Mouse (Mus musculus) hindbrain, embryonic 12.5 days (tissue): ENCODE measurements around the gene Tgfb1. TPM values are rescaled to one million over a fixed set of nuclear protein-coding genes. Genes with fewer than 3 reads are reported as not detected.
"Not testable (repeated sequence)": the region's sequence is repeated elsewhere in the genome, so short reads cannot be mapped to it uniquely, and the experiment has no call there.

Experiments used
- ATAC-seq: fragments of 200-750 bp; cut with Nextera tagmentation; 2 replicates; pipeline ENCODE4 v1.8.0; 2017; ENCODE audit warnings: moderate TSS enrichment; ENCODE audit not compliant: low FRiP score
- H3K27ac ChIP-seq: fragments of 300-500 bp; sonication (generic); 2 replicates; pipeline ENCODE4 v1.5.1; 2016; ENCODE audit warnings: mild to moderate bottlenecking
- H3K27me3 ChIP-seq: fragments of 300-500 bp; sonication (generic); 2 replicates; pipeline ENCODE4 v1.6.1; 2016; ENCODE audit warnings: mild to moderate bottlenecking
- H3K36me3 ChIP-seq: fragments of 300-500 bp; sonication (generic); 2 replicates; pipeline ENCODE4 v1.6.1; 2016; ENCODE audit warnings: mild to moderate bottlenecking
- H3K4me1 ChIP-seq: fragments of 300-500 bp; sonication (generic); 2 replicates; pipeline ENCODE4 v1.6.1; 2016
- H3K4me2 ChIP-seq: fragments of 300-500 bp; sonication (generic); replicated peaks from 2 replicates; pipeline ENCODE4 v1.6.1; 2016; ENCODE audit warnings: mild to moderate bottlenecking
- H3K4me3 ChIP-seq: fragments of 300-500 bp; sonication (generic); 2 replicates; pipeline ENCODE4 v1.5.1; 2016; ENCODE audit warnings: mild to moderate bottlenecking
- H3K9ac ChIP-seq: fragments of 300-500 bp; sonication (generic); 2 replicates; pipeline ENCODE4 v1.6.1; 2016; ENCODE audit warnings: mild to moderate bottlenecking, moderate library complexity
- H3K9me3 ChIP-seq: fragments of 300-500 bp; sonication (generic); replicated peaks from 2 replicates; pipeline ENCODE4 v1.6.1; 2016; ENCODE audit warnings: mild to moderate bottlenecking
- WGBS: fragments of 180-500 bp; shearing (Covaris S2); methylation state at CpG from one replicate; pipeline ENCODE4 v1.1.7; 2016; 5-methylcytosine and 5-hydroxymethylcytosine counted together
- polyA plus RNA-seq: library from polyadenylated mRNA; unstranded; fragments of >200 nt; fragmentation: Nextera tagmentation; extraction: Ambion mirVana; gene quantifications from 2 replicates; pipeline ENCODE4 v1.2.1, GENCODE M21; 2016

Gene Tgfb1
- polyA plus RNA-seq, 1 experiment from 2014 or later: 1.8 TPM

- Histone ChIP-seq H3K4me3 (no peak overlapping the region), H3K4me2 (no peak overlapping the region), H3K36me3 (peaks cover 41% of the 10 kb centered on the region), H3K9me3 (no peaks in the 10 kb centered on the region), H3K9ac (no peak overlapping the region), H3K27me3 (no peaks in the 10 kb centered on the region), H3K4me1 (peaks cover 36% of the 10 kb centered on the region), H3K27ac (no peak overlapping the region)
- ATAC-seq: 0 out of 2 replicates have a peak, but pooled peaks have one; percentile 31
- WGBS: 66% methylated on average over 5 of the region's 5 CpGs
These were observed 24.4 kb downstream of the Tgfb1 start for GRCm38 (mm10) chr7:25711165-25711564.

- Histone ChIP-seq H3K4me3 (no peak overlapping the region), H3K4me2 (no peak overlapping the region), H3K27ac (peak overlapping the region; percentile 40; the same call in 1 of the 2 replicates), H3K27me3 (no peaks in the 10 kb centered on the region), H3K36me3 (peaks cover 42% of the 10 kb centered on the region), H3K4me1 (peaks cover 36% of the 10 kb centered on the region), H3K9ac (peak overlapping the region; percentile 33; the same call in 1 of the 2 replicates), H3K9me3 (no peaks in the 10 kb centered on the region)
- peak; percentile 19 for ATAC-seq
- WGBS: 21% methylated on average over 7 of the region's 7 CpGs
These were observed 25.0 kb downstream of the Tgfb1 start for GRCm38 (mm10) chr7:25711731-25712197.

GRCm38 (mm10) chr7:25712801-25713200, 26.0 kb downstream of the Tgfb1 start:
- no peak for ATAC-seq
- Histone ChIP-seq H3K4me3 (no peak overlapping the region), H3K4me1 (peaks cover 38% of the 10 kb centered on the region), H3K4me2 (no peak overlapping the region), H3K9ac (no peak overlapping the region), H3K27ac (no peak overlapping the region), H3K9me3 (no peaks in the 10 kb centered on the region), H3K36me3 (peaks cover 42% of the 10 kb centered on the region), H3K27me3 (no peaks in the 10 kb centered on the region)
- 93% methylated on average over 9 of the region's 9 CpGs for WGBS

- H3K4me3 ChIP-seq: no peak overlapping the region
- peaks cover 46% of the 10 kb centered on the region for H3K4me1 ChIP-seq
- no peaks in the 10 kb centered on the region for H3K27me3 ChIP-seq
- no peak overlapping the region for H3K9ac ChIP-seq
- no peak for ATAC-seq
- peaks cover 42% of the 10 kb centered on the region for H3K36me3 ChIP-seq
- 90% methylated on average over 8 of the region's 8 CpGs for WGBS
- no peaks in the 10 kb centered on the region for H3K9me3 ChIP-seq
- no peak overlapping the region for H3K4me2 ChIP-seq
- H3K27ac ChIP-seq: no peak overlapping the region
These were observed 27.8 kb downstream of the Tgfb1 start for GRCm38 (mm10) chr7:25714581-25714980.

- ATAC-seq: no peak
- Histone ChIP-seq H3K27me3 (no peaks in the 10 kb centered on the region), H3K4me1 (peaks cover 36% of the 10 kb centered on the region), H3K27ac (no peak overlapping the region), H3K36me3 (peaks cover 49% of the 10 kb centered on the region), H3K4me3 (no peak overlapping the region), H3K4me2 (no peak overlapping the region), H3K9ac (no peak overlapping the region), H3K9me3 (no peaks in the 10 kb centered on the region)
- WGBS: 95% methylated on average over 22 of the region's 22 CpGs
These were observed 29.0 kb downstream of the Tgfb1 start for GRCm38 (mm10) chr7:25715731-25716271.

- Histone ChIP-seq H3K9me3 (no peaks in the 10 kb centered on the region), H3K27me3 (no peaks in the 10 kb centered on the region), H3K4me3 (no peak overlapping the region), H3K9ac (no peak overlapping the region), H3K36me3 (peaks cover 59% of the 10 kb centered on the region), H3K27ac (no peak overlapping the region), H3K4me1 (peaks cover 19% of the 10 kb centered on the region), H3K4me2 (peak overlapping the region; percentile 84; the same call in 1 of the 2 replicates)
- 90% methylated on average over 3 of the region's 3 CpGs for WGBS
- no peak for ATAC-seq
These were observed 30.7 kb downstream of the Tgfb1 start for GRCm38 (mm10) chr7:25717478-25717877.

GRCm38 (mm10) chr7:25718788-25719417, 32.1 kb downstream of the Tgfb1 start, which contains the start of gene Ccdc97:
TSS of gene Ccdc97 (minus strand) at chr7:25719088.
- peaks cover 59% of the 10 kb centered on the region for H3K36me3 ChIP-seq
- H3K9ac ChIP-seq: peak within 1 kb of the TSS; percentile 58
- peak within 1 kb of the TSS; percentile 55 for H3K4me3 ChIP-seq
- peaks cover 16% of the 10 kb centered on the region for H3K4me1 ChIP-seq
- peak; percentile 80 for ATAC-seq
- peak within 1 kb of the TSS; percentile 58 for H3K27ac ChIP-seq
- H3K9me3 ChIP-seq: no peaks in the 10 kb centered on the region
- H3K27me3 ChIP-seq: no peaks in the 10 kb centered on the region
- peak within 1 kb of the TSS; percentile 84 for H3K4me2 ChIP-seq
- 5% methylated on average over 32 of the region's 32 CpGs for WGBS

GRCm38 (mm10) chr7:25719761-25720610, 33.2 kb downstream of the Tgfb1 start:
- Histone ChIP-seq H3K4me3 (no peak overlapping the region), H3K27ac (no peak overlapping the region), H3K9ac (no peak overlapping the region), H3K4me2 (peak overlapping the region; percentile 84; the same call in 1 of the 2 replicates), H3K9me3 (no peaks in the 10 kb centered on the region), H3K36me3 (peaks cover 59% of the 10 kb centered on the region), H3K4me1 (peaks cover 16% of the 10 kb centered on the region), H3K27me3 (no peaks in the 10 kb centered on the region)
- WGBS: 65% methylated on average over 10 of the region's 10 CpGs
- ATAC-seq: peak; percentile 39; the same call in 1 of the 2 replicates

- no peak overlapping the region for H3K4me3 ChIP-seq
- H3K9ac ChIP-seq: no peak overlapping the region
- no peaks in the 10 kb centered on the region for H3K9me3 ChIP-seq
- H3K27me3 ChIP-seq: no peaks in the 10 kb centered on the region
- no peak overlapping the region for H3K27ac ChIP-seq
- no peak for ATAC-seq
- peaks cover 16% of the 10 kb centered on the region for H3K4me1 ChIP-seq
- H3K4me2 ChIP-seq: no peak overlapping the region
- WGBS: 96% methylated on average over 5 of the region's 5 CpGs
- peaks cover 59% of the 10 kb centered on the region for H3K36me3 ChIP-seq
These were observed 34.0 kb downstream of the Tgfb1 start for GRCm38 (mm10) chr7:25720760-25721159.

- H3K27me3 ChIP-seq: not testable (repeated sequence)
- H3K4me1 ChIP-seq: peaks cover 16% of the 10 kb centered on the region
These were observed 35.0 kb downstream of the Tgfb1 start for GRCm38 (mm10) chr7:25721776-25722175.

GRCm38 (mm10) chr7:25725886-25726285, 39.1 kb downstream of the Tgfb1 start:
- no peak overlapping the region for H3K4me3 ChIP-seq
- 87% methylated on average over 19 of the region's 19 CpGs for WGBS
- no peak overlapping the region for H3K4me2 ChIP-seq
- no peak overlapping the region for H3K9ac ChIP-seq
- no peak for ATAC-seq
- no peaks in the 10 kb centered on the region for H3K9me3 ChIP-seq
- H3K27me3 ChIP-seq: no peaks in the 10 kb centered on the region
- no peak overlapping the region for H3K27ac ChIP-seq
- H3K4me1 ChIP-seq: no peaks in the 10 kb centered on the region
- peaks cover 94% of the 10 kb centered on the region for H3K36me3 ChIP-seq

More at GRCm38 (mm10) chr7:25721776-25722175, 35.0 kb downstream of the Tgfb1 start:
- peaks cover 64% of the 10 kb centered on the region for H3K36me3 ChIP-seq
- H3K27ac ChIP-seq, H3K4me2 ChIP-seq, H3K4me3 ChIP-seq, H3K9me3 ChIP-seq, H3K9ac ChIP-seq, ATAC-seq: not testable (repeated sequence)

GRCm38 (mm10) chr7:25727800-25728199, 41.0 kb downstream of the Tgfb1 start:
- no peaks in the 10 kb centered on the region for H3K4me1 ChIP-seq
- no peaks in the 10 kb centered on the region for H3K9me3 ChIP-seq
- peaks cover 96% of the 10 kb centered on the region for H3K36me3 ChIP-seq
- no peak overlapping the region for H3K4me3 ChIP-seq
- H3K27me3 ChIP-seq: no peaks in the 10 kb centered on the region
- H3K4me2 ChIP-seq: no peak overlapping the region
- H3K9ac ChIP-seq: no peak overlapping the region
- ATAC-seq: no peak
- 94% methylated on average over 5 of the region's 5 CpGs for WGBS
- H3K27ac ChIP-seq: no peak overlapping the region
